Mouse (Mus musculus) heart, adult 2 months (tissue): ENCODE measurements at regions not wholly inside any gene's neighbourhood (a gene's known extent, or its start where the extent isn't known, plus 50 kb on each side); places are given as distances from the start of the nearest gene placed in this dataset.

Experiments used
- EP300 ChIP-seq: fragments of 200-500 bp; IDR thresholded peaks from 2 replicates; pipeline ENCODE4 v1.6.1; 2011; ENCODE audit warnings: low read depth, low read length, control low read depth; ENCODE audit not compliant: insufficient read depth
- POLR2A ChIP-seq: fragments of 200-500 bp; IDR thresholded peaks from 2 replicates; pipeline ENCODE4 v1.6.1; 2011; ENCODE audit warnings: mild to moderate bottlenecking, low read depth, low read length, control low read depth; ENCODE audit not compliant: insufficient read depth

GRCm38 (mm10) chr7:82949372-82949771 is 82.2 kb downstream of the Mex3b start:
- TF ChIP-seq EP300 (no peak), POLR2A (no peak)
